13 mouse cellular contexts compared by ENCODE assay signal in the genomic region with DNA sequence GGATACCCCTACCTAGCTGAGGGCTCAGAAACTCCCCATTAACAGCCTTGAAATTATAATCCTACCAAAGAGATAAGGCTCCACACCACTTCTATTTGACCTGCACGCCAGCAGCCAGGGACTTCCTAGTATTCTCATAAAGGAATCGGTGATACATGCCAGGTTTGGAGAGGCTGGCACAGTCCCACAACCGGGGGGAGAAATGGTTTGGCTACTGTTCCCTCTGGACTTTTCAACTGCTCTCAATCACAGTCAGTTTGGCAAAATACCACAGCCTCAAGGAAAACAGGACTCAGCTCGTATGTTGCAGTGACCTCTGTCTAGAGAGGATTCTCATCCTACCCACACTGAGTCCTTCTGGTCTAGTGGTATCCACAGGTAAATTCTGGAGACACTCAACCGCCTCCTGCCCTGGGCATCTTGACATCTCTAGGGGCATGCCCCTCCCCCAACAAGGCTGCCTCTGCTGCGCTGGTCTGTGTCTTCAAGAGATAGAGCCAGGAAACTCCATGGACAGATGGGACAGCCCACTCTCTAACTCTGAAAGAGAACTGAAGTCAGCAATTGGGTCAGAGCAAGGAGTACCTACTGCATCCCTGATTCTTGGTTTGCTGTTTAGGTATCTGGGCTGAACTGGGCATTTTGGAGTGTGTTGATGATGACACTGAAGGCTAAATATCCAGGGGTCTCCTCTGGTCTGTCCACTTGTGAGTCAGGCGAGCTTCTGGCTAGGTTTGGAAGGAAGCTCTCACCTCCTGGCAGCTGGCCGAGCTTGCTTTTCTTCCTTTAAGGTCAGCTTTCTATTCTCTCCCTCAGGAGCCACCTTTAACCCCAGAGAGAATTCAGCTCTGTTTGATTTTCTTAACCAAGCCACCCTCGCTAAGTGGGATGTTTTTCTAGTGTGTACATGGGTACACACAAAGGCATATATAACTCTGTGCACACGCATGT.
DNase-seq lines count a peak whose midpoint lies in the region; ATAC-seq and TF ChIP-seq lines count a peak whose summit lies in the region.
"Had no signal": no experiment of that assay in that cellular context is flagged by ENCODE, and none has a peak within 500 bp of the region (broad histone marks: within the 10 kb centered on the region; RNA-seq: fewer than 3 reads in every experiment).

No protein-coding gene starts in this region.

- H3K27me3 ChIP-seq in heart, adult 2 months (ENCODE audit: control insufficient read depth, insufficient read depth, low read length) = no peaks in the 10 kb centered on the region
- peaks cover 24% of the 10 kb centered on the region for H3K27me3 ChIP-seq in heart, embryonic 11.5 days (ENCODE audit: control insufficient read depth, insufficient read depth, low read length)
- H3K27me3 ChIP-seq in lung, postnatal 0 days (replicated peaks; ENCODE audit: insufficient read depth, low read length) = no peaks in the 10 kb centered on the region
- H3K27me3 ChIP-seq in heart, embryonic 16.5 days (ENCODE audit: control insufficient read depth, insufficient read depth, low read length) = no peaks in the 10 kb centered on the region; the same call in 1 of the 2 replicates
- H3K27me3 ChIP-seq in liver, embryonic 11.5 days (replicated peaks; ENCODE audit: control insufficient read depth, insufficient read depth, low read length) = no peaks in the 10 kb centered on the region

- no peak for ATAC-seq in heart, embryonic 11.5 days (replicated peaks; ENCODE audit: insufficient number of reproducible peaks, low FRiP score, low TSS enrichment)
- no peak for ATAC-seq in lung, postnatal 0 days
- ATAC-seq in heart, embryonic 16.5 days (replicated peaks; ENCODE audit: extremely low read depth, insufficient read depth, low FRiP score) = no peak
- no peak for ATAC-seq in liver, embryonic 11.5 days (replicated peaks; ENCODE audit: low FRiP score)

- H3K4me2 ChIP-seq in heart, embryonic 11.5 days = no peak overlapping the region
- H3K4me2 ChIP-seq in lung, postnatal 0 days (replicated peaks; ENCODE audit: low read depth, low read length) = no peak overlapping the region
- no peak overlapping the region for H3K4me2 ChIP-seq in heart, embryonic 16.5 days (ENCODE audit: low read depth, low read length)
- no peak overlapping the region for H3K4me2 ChIP-seq in liver, embryonic 11.5 days
- H3K4me2 ChIP-seq: hindbrain, embryonic 15.5 days; limb, embryonic 15.5 days had no signal

- no peak overlapping the region for H3K27ac ChIP-seq in heart, adult 2 months
- H3K27ac ChIP-seq in heart, embryonic 11.5 days (ENCODE audit: low read depth, low read length) = no peak overlapping the region; the same call in 1 of the 2 replicates
- no peak overlapping the region for H3K27ac ChIP-seq in lung, postnatal 0 days (ENCODE audit: low read length)
- H3K27ac ChIP-seq in heart, embryonic 16.5 days (ENCODE audit: low read length) = peak overlapping the region; percentile 15
- H3K27ac ChIP-seq in liver, embryonic 11.5 days (ENCODE audit: low read depth, low read length) = no peak overlapping the region
- H3K27ac ChIP-seq: hindbrain, embryonic 15.5 days; limb, embryonic 15.5 days had no signal

- TF ChIP-seq POLR2A in heart, adult 2 months (IDR thresholded peaks at IDR 0.05; ENCODE audit: insufficient read depth, low read depth, low read length) = no peak
- no peak for TF ChIP-seq POLR2A in lung, adult 2 months (IDR thresholded peaks at IDR 0.05; ENCODE audit: borderline replicate concordance, extremely low read depth, low read depth, low read length)

- H3K9me3 ChIP-seq in heart, embryonic 11.5 days (replicated peaks; ENCODE audit: control insufficient read depth, low read length) = no peaks in the 10 kb centered on the region
- H3K9me3 ChIP-seq in lung, postnatal 0 days (ENCODE audit: low read length) = no peaks in the 10 kb centered on the region
- no peaks in the 10 kb centered on the region for H3K9me3 ChIP-seq in heart, embryonic 16.5 days (replicated peaks; ENCODE audit: control insufficient read depth, low read length)
- no peaks in the 10 kb centered on the region for H3K9me3 ChIP-seq in liver, embryonic 11.5 days (ENCODE audit: control insufficient read depth, low read length)
- H3K9me3 ChIP-seq: hindbrain, embryonic 15.5 days; limb, embryonic 15.5 days had no signal

- no peak for TF ChIP-seq CTCF in heart, adult 2 months (IDR thresholded peaks at IDR 0.05)
- no peak for TF ChIP-seq CTCF in lung, adult 2 months (IDR thresholded peaks at IDR 0.05; ENCODE audit: insufficient read depth, low read length)
- TF ChIP-seq CTCF in lung, postnatal 0 days (IDR thresholded peaks at IDR 0.05) = no peak

- DNase-seq in heart, adult 2 months = peak; percentile 55 to 71
- DNase-seq in lung, adult 2 months = peak; percentile 56
- DNase-seq in lung, postnatal 0 days (ENCODE audit: low spot score) = no peak
- peak; percentile 48 for DNase-seq in lung, postnatal 14 days
- DNase-seq in Muller cell, postnatal 12 days (ENCODE audit: inconsistent ontology term) = no peak
- DNase-seq in liver, embryonic 11.5 days (ENCODE audit: low spot score) = no peak
- DNase-seq: spleen, adult 18-20 months; thymus, adult 2 months had no signal

- H3K36me3 ChIP-seq in heart, adult 2 months (ENCODE audit: control insufficient read depth, insufficient read depth, low read length) = no peaks in the 10 kb centered on the region; the same call in 1 of the 2 replicates
- no peaks in the 10 kb centered on the region for H3K36me3 ChIP-seq in heart, embryonic 11.5 days (ENCODE audit: control insufficient read depth, insufficient read depth, low read length)
- no peaks in the 10 kb centered on the region for H3K36me3 ChIP-seq in lung, postnatal 0 days (ENCODE audit: insufficient read depth, low read length)
- H3K36me3 ChIP-seq in heart, embryonic 16.5 days (ENCODE audit: control insufficient read depth, insufficient read depth) = no peaks in the 10 kb centered on the region
- H3K36me3 ChIP-seq in liver, embryonic 11.5 days (ENCODE audit: control insufficient read depth, insufficient read depth, low read length) = no peaks in the 10 kb centered on the region
- H3K36me3 ChIP-seq: hindbrain, embryonic 15.5 days; limb, embryonic 15.5 days had no signal

- intact Hi-C loops in heart, adult 2 months (cut with DNase I) = loop anchor here (5.0 kb wide), 1 partner anchor 45 kb away; no protein-coding TSS in a partner anchor

- no peaks in the 10 kb centered on the region for H3K79me2 ChIP-seq in heart, adult 2 months (replicated peaks; ENCODE audit: control insufficient read depth, insufficient read depth, low read length)

- no peak for TF ChIP-seq EP300 in heart, adult 2 months (IDR thresholded peaks at IDR 0.05; ENCODE audit: insufficient read depth, low read depth, low read length)
- no peak for TF ChIP-seq EP300 in lung, postnatal 0 days (IDR thresholded peaks at IDR 0.05)

- 35% methylated on average over 10 of the region's 10 CpGs for WGBS in heart, adult 2 months
- WGBS in heart, embryonic 11.5 days (ENCODE audit: insufficient replicate concordance) = 49% methylated on average over 10 of the region's 10 CpGs
- WGBS in lung, adult 2 months = 45% methylated on average over 10 of the region's 10 CpGs
- 41% methylated on average over 10 of the region's 10 CpGs for WGBS in lung, postnatal 0 days
- 41% methylated on average over 10 of the region's 10 CpGs for WGBS in heart, embryonic 16.5 days
- WGBS in liver, embryonic 11.5 days = 54% methylated on average over 10 of the region's 10 CpGs

- H3K4me3 ChIP-seq in heart, adult 2 months = no peak overlapping the region
- no peak overlapping the region for H3K4me3 ChIP-seq in heart, embryonic 11.5 days (ENCODE audit: low read depth, low read length)
- H3K4me3 ChIP-seq in lung, adult 2 months (replicated peaks; ENCODE audit: extremely low read depth, low read depth, low read length) = no peak overlapping the region
- no peak overlapping the region for H3K4me3 ChIP-seq in lung, postnatal 0 days (ENCODE audit: low read depth, low read length)
- H3K4me3 ChIP-seq in heart, embryonic 16.5 days (ENCODE audit: low read length) = no peak overlapping the region
- H3K4me3 ChIP-seq in liver, embryonic 11.5 days (ENCODE audit: low read depth, low read length) = no peak overlapping the region
- H3K4me3 ChIP-seq: erythroblast, embryonic 14.5 days; hindbrain, embryonic 15.5 days; limb, embryonic 15.5 days had no signal

- H3K4me1 ChIP-seq in heart, adult 2 months (ENCODE audit: control insufficient read depth, insufficient read depth, low read length) = peaks cover 6% of the 10 kb centered on the region
- peaks cover 16% of the 10 kb centered on the region for H3K4me1 ChIP-seq in heart, embryonic 11.5 days (ENCODE audit: control insufficient read depth, insufficient read depth, low read length)
- peaks cover 9% of the 10 kb centered on the region for H3K4me1 ChIP-seq in lung, adult 2 months (ENCODE audit: control insufficient read depth, insufficient read depth, low read length)
- 0 out of 2 replicates have a peak, but pooled peaks cover 9% of the 10 kb centered on the region for H3K4me1 ChIP-seq in lung, postnatal 0 days (ENCODE audit: insufficient read depth, low read depth, low read length)
- H3K4me1 ChIP-seq in heart, embryonic 16.5 days (ENCODE audit: control insufficient read depth, insufficient read depth, low read length) = peaks cover 25% of the 10 kb centered on the region
- H3K4me1 ChIP-seq in liver, embryonic 11.5 days (replicated peaks; ENCODE audit: control insufficient read depth, insufficient read depth, low read length) = peaks cover 6% of the 10 kb centered on the region

- H3K9ac ChIP-seq in heart, adult 2 months (ENCODE audit: low read depth, low read length) = no peak overlapping the region
- H3K9ac ChIP-seq in heart, embryonic 11.5 days (ENCODE audit: low read depth, low read length) = no peak overlapping the region
- no peak overlapping the region for H3K9ac ChIP-seq in lung, postnatal 0 days (replicated peaks; ENCODE audit: low read depth)
- H3K9ac ChIP-seq in heart, embryonic 16.5 days (ENCODE audit: low read length) = peak overlapping the region; percentile 44
- H3K9ac ChIP-seq in liver, embryonic 11.5 days (ENCODE audit: low read depth, low read length) = no peak overlapping the region
- H3K9ac ChIP-seq: hindbrain, embryonic 15.5 days; limb, embryonic 15.5 days had no signal

Comparison
In these comparisons a context has a peak if more than half of its experiments do, and no peak if none do; other contexts are left out.
1. DNase-seq: peak in heart, adult 2 months (2 of 2), lung, adult 2 months (single experiment) and lung, postnatal 14 days (single experiment); none in lung, postnatal 0 days (single experiment), Muller cell, postnatal 12 days (single experiment) and liver, embryonic 11.5 days (single experiment).